Mouse (Mus musculus) hindbrain, embryonic 13.5 days (tissue): ENCODE measurements at regions not wholly inside any gene's neighbourhood (a gene's known extent, or its start where the extent isn't known, plus 50 kb on each side); places are given as distances from the start of the nearest gene placed in this dataset.

Experiments
- ATAC-seq: fragments of 200-750 bp; cut with Nextera tagmentation; 2 replicates; pipeline ENCODE4 v1.8.0; 2017; ENCODE audit warnings: moderate TSS enrichment; ENCODE audit not compliant: low FRiP score
- H3K27ac ChIP-seq: fragments of 300-500 bp; sonication (generic); 2 replicates; pipeline ENCODE4 v1.5.1; 2015; ENCODE audit warnings: inconsistent platforms, mild to moderate bottlenecking, moderate library complexity
- H3K27me3 ChIP-seq: fragments of 300-500 bp; sonication (generic); 2 replicates; pipeline ENCODE4 v1.6.1; 2015; ENCODE audit warnings: mild to moderate bottlenecking, inconsistent platforms
- H3K36me3 ChIP-seq: fragments of 300-500 bp; sonication (generic); 2 replicates; pipeline ENCODE4 v1.6.1; 2015; ENCODE audit warnings: mild to moderate bottlenecking, inconsistent platforms
- H3K4me1 ChIP-seq: fragments of 300-500 bp; sonication (generic); replicated peaks from 2 replicates; pipeline ENCODE4 v1.6.1; 2015; ENCODE audit warnings: inconsistent platforms
- H3K4me2 ChIP-seq: fragments of 300-500 bp; sonication (generic); 2 replicates; pipeline ENCODE4 v1.6.1; 2015; ENCODE audit warnings: inconsistent platforms, mild to moderate bottlenecking, moderate library complexity
- H3K4me3 ChIP-seq: fragments of 300-500 bp; sonication (generic); 2 replicates; pipeline ENCODE4 v1.5.1; 2015; ENCODE audit warnings: mild to moderate bottlenecking, inconsistent platforms
- H3K9ac ChIP-seq: fragments of 300-500 bp; sonication (generic); 2 replicates; pipeline ENCODE4 v1.6.1; 2015; ENCODE audit warnings: mild to moderate bottlenecking, inconsistent platforms
- H3K9me3 ChIP-seq: fragments of 300-500 bp; sonication (generic); 2 replicates; pipeline ENCODE4 v1.6.1; 2016; ENCODE audit warnings: inconsistent platforms
- WGBS: fragments of 180-500 bp; shearing (Covaris S2); methylation state at CpG from one replicate; pipeline ENCODE4 v1.1.7; 2015; 5-methylcytosine and 5-hydroxymethylcytosine counted together

DNA sequence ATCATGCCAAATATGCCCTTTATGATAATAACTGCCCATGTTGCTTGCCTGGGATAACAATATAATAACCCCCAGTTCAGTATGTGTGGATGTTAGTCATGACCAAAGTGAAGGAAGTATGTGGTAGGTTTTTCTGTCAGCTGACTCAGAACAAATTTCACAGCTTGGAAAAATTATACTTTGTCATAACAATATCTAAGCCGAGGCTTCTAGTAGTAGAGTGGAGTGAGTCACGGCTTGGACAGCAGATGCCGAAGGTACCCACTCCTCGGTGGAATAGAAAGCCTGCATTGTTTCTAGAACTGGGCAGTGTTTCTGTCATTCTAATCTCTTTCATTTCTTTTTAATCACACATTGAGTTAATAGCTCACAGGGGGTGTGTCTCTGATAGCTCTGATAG is 236.3 kb upstream of the Kcnip4 start:
- Histone ChIP-seq H3K9me3 (no peaks in the 10 kb centered on the region), H3K36me3 (no peaks in the 10 kb centered on the region), H3K9ac (no peak overlapping the region), H3K4me3 (no peak overlapping the region), H3K4me2 (no peak overlapping the region), H3K27ac (no peak overlapping the region), H3K27me3 (no peaks in the 10 kb centered on the region), H3K4me1 (no peaks in the 10 kb centered on the region)
- 86% methylated on average over 4 of the region's 4 CpGs for WGBS
- ATAC-seq, result no peak

GRCm38 (mm10) chr5:49755531-49755930 is 230.8 kb upstream of the Kcnip4 start:
- Histone ChIP-seq H3K27ac (no peak overlapping the region), H3K27me3 (no peaks in the 10 kb centered on the region), H3K4me1 (no peaks in the 10 kb centered on the region), H3K36me3 (no peaks in the 10 kb centered on the region), H3K4me2 (no peak overlapping the region), H3K9ac (no peak overlapping the region), H3K9me3 (no peaks in the 10 kb centered on the region), H3K4me3 (no peak overlapping the region)
- no peak for ATAC-seq
- WGBS, result 94% methylated on average over 1 of the region's 1 CpGs

GRCm38 (mm10) chr5:49712607-49713006 is 187.9 kb upstream of the Kcnip4 start:
- Histone ChIP-seq H3K4me1 (no peaks in the 10 kb centered on the region), H3K4me3 (no peak overlapping the region), H3K36me3 (no peaks in the 10 kb centered on the region), H3K9ac (no peak overlapping the region), H3K27me3 (no peaks in the 10 kb centered on the region), H3K27ac (no peak overlapping the region), H3K4me2 (no peak overlapping the region), H3K9me3 (no peaks in the 10 kb centered on the region)
- 33% methylated on average over 1 of the region's 1 CpGs for whole genome bisulfite sequencing
- ATAC-seq, result no peak

GRCm38 (mm10) chr5:49682156-49682555 is 157.4 kb upstream of the Kcnip4 start:
- H3K9me3 ChIP-seq, result no peaks in the 10 kb centered on the region
- H3K4me2 ChIP-seq, result no peak overlapping the region
- H3K27me3 ChIP-seq, result no peaks in the 10 kb centered on the region
- no peaks in the 10 kb centered on the region for H3K36me3 ChIP-seq
- WGBS, result 79% methylated on average over 4 of the region's 4 CpGs
- no peak for ATAC-seq
- no peak overlapping the region for H3K9ac ChIP-seq
- H3K27ac ChIP-seq, result no peak overlapping the region
- H3K4me3 ChIP-seq, result no peak overlapping the region
- no peaks in the 10 kb centered on the region for H3K4me1 ChIP-seq

- no peaks in the 10 kb centered on the region for H3K4me1 ChIP-seq
- H3K4me2 ChIP-seq, result no peak overlapping the region
- no peaks in the 10 kb centered on the region for H3K36me3 ChIP-seq
- no peak for ATAC-seq
- H3K9me3 ChIP-seq, result no peaks in the 10 kb centered on the region
- no peaks in the 10 kb centered on the region for H3K27me3 ChIP-seq
- no peak overlapping the region for H3K27ac ChIP-seq
- no peak overlapping the region for H3K4me3 ChIP-seq
- no peak overlapping the region for H3K9ac ChIP-seq
- WGBS, result 95% methylated on average over 2 of the region's 2 CpGs
Measured at GRCm38 (mm10) chr5:49681514-49681913, 156.8 kb upstream of the Kcnip4 start.

- no peaks in the 10 kb centered on the region for H3K27me3 ChIP-seq
- no peak overlapping the region for H3K27ac ChIP-seq
- H3K9ac ChIP-seq, result no peak overlapping the region
- 82% methylated on average over 2 of the region's 2 CpGs for WGBS
- no peak overlapping the region for H3K4me3 ChIP-seq
- H3K4me2 ChIP-seq, result no peak overlapping the region
- ATAC-seq, result no peak
- no peaks in the 10 kb centered on the region for H3K36me3 ChIP-seq
- H3K4me1 ChIP-seq, result no peaks in the 10 kb centered on the region
- no peaks in the 10 kb centered on the region for H3K9me3 ChIP-seq
Measured at GRCm38 (mm10) chr5:49675885-49676284, 151.2 kb upstream of the Kcnip4 start.

GRCm38 (mm10) chr5:49665196-49665595 is 140.5 kb upstream of the Kcnip4 start:
- H3K36me3 ChIP-seq, result no peaks in the 10 kb centered on the region
- ATAC-seq, result no peak
- H3K4me1 ChIP-seq, result no peaks in the 10 kb centered on the region
- no peak overlapping the region for H3K4me2 ChIP-seq
- no peak overlapping the region for H3K9ac ChIP-seq
- H3K27ac ChIP-seq, result no peak overlapping the region
- no peaks in the 10 kb centered on the region for H3K9me3 ChIP-seq
- H3K4me3 ChIP-seq, result no peak overlapping the region
- H3K27me3 ChIP-seq, result no peaks in the 10 kb centered on the region

DNA sequence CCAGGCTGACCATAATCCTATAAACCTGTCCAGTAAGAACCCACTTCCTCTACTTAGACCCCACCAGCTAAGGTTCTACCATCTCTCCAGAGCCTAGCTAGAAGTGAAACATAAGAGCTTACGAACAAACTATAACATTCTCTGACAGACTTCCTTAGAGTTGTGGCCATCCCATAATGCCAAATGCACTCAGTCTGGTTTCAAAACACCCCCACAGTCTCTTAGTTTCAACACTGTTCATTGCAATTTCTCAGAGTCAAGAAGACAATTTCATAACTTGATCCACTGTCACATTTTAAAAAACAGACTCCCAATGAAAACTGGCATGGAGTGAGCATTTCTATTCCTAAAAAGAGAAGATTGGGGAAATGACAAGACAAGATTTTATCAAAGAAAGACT is 139.2 kb upstream of the Kcnip4 start:
- Histone ChIP-seq H3K27me3 (no peaks in the 10 kb centered on the region), H3K9me3 (no peaks in the 10 kb centered on the region), H3K27ac (no peak overlapping the region), H3K36me3 (no peaks in the 10 kb centered on the region), H3K4me3 (no peak overlapping the region), H3K4me1 (no peaks in the 10 kb centered on the region), H3K4me2 (no peak overlapping the region), H3K9ac (no peak overlapping the region)
- 100% methylated on average over 1 of the region's 1 CpGs for whole genome bisulfite sequencing
- no peak for ATAC-seq

- H3K36me3 ChIP-seq, result no peaks in the 10 kb centered on the region
- no peaks in the 10 kb centered on the region for H3K27me3 ChIP-seq
- H3K4me2 ChIP-seq, result no peak overlapping the region
- no peak overlapping the region for H3K27ac ChIP-seq
- H3K9ac ChIP-seq, result no peak overlapping the region
- no peaks in the 10 kb centered on the region for H3K4me1 ChIP-seq
- no peak overlapping the region for H3K4me3 ChIP-seq
- 71% methylated on average over 3 of the region's 3 CpGs for whole genome bisulfite sequencing
- no peaks in the 10 kb centered on the region for H3K9me3 ChIP-seq
- ATAC-seq, result no peak
Measured at GRCm38 (mm10) chr5:49662096-49662495, 137.4 kb upstream of the Kcnip4 start.

DNA sequence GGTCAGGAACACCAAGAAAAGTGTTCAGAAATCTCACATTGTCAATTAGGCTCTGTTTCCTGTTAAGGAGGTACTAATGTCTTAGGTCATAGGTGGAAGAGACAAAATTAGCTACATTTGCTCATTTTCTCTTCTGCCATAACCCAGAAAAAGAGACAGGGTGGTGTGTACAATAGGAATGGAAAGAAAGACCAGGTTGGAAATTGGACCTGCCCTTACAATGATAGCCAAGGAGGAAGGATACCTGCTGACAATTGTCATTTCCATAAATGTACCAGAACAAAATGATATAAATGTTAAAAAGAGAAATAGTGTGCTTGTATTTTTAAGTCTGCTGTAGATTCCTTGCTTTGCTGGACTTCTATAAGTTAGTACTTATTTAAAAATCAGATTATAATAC is 135.9 kb upstream of the Kcnip4 start:
- Histone ChIP-seq H3K9ac (no peak overlapping the region), H3K27ac (no peak overlapping the region), H3K9me3 (no peaks in the 10 kb centered on the region), H3K4me2 (no peak overlapping the region), H3K36me3 (no peaks in the 10 kb centered on the region), H3K4me1 (no peaks in the 10 kb centered on the region), H3K4me3 (no peak overlapping the region), H3K27me3 (no peaks in the 10 kb centered on the region)
- ATAC-seq, result no peak

- no peak overlapping the region for H3K9ac ChIP-seq
- H3K4me1 ChIP-seq, result no peaks in the 10 kb centered on the region
- no peaks in the 10 kb centered on the region for H3K27me3 ChIP-seq
- no peaks in the 10 kb centered on the region for H3K36me3 ChIP-seq
- H3K4me2 ChIP-seq, result no peak overlapping the region
- no peak overlapping the region for H3K27ac ChIP-seq
- no peak for ATAC-seq
- no peaks in the 10 kb centered on the region for H3K9me3 ChIP-seq
- no peak overlapping the region for H3K4me3 ChIP-seq
- WGBS, result 95% methylated on average over 5 of the region's 5 CpGs
Measured at GRCm38 (mm10) chr5:49650953-49651352, 126.2 kb upstream of the Kcnip4 start.

DNA sequence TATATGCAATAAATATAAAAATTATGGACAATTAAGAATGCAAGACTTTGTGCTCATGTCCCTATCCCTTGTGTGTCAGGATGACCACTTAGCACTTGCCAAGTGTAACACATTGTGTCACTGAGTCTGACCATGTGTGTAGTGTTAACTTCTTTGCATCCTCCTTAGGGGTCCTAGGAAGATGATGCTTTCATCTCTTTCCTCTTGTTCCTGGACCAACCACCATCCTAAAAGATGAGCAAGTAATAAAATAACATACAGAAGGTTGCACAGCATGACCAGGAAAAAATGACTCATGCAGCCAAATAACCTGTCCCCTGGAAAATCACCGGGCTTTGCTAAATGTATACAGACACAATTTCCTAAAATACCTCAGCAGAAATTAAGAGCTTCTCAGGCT is 121.1 kb upstream of the Kcnip4 start:
- H3K36me3 ChIP-seq, result no peaks in the 10 kb centered on the region
- H3K9me3 ChIP-seq, result no peaks in the 10 kb centered on the region
- H3K4me2 ChIP-seq, result no peak overlapping the region
- no peak for ATAC-seq
- H3K4me3 ChIP-seq, result no peak overlapping the region
- H3K27me3 ChIP-seq, result no peaks in the 10 kb centered on the region
- no peaks in the 10 kb centered on the region; the same call in 1 of the 2 replicates for H3K4me1 ChIP-seq
- WGBS, result 95% methylated on average over 1 of the region's 1 CpGs
- H3K9ac ChIP-seq, result no peak overlapping the region
- H3K27ac ChIP-seq, result no peak overlapping the region

DNA sequence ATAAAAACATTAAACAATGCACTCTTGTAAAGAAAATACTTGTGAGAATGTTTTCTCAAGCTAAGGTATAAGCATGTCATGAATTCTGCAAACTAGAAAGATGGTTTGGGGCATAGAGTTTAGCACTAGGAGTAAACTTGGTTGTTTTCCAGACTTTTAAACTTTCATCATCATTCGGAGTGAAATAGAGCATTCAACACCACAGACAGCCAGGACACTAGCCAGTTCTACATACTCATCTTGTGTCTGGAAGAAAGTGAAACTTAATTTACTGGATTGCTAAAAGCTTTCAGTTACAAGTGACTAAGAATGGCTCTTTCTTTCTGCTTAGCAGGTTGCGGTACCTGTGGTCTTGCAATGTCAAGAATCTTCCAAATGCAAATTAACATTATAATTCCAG is 119.9 kb upstream of the Kcnip4 start:
- H3K36me3 ChIP-seq, result no peaks in the 10 kb centered on the region
- H3K27me3 ChIP-seq, result no peaks in the 10 kb centered on the region
- ATAC-seq, result no peak
- H3K4me1 ChIP-seq, result no peaks in the 10 kb centered on the region; the same call in 1 of the 2 replicates
- H3K4me2 ChIP-seq, result no peak overlapping the region
- H3K9ac ChIP-seq, result no peak overlapping the region
- WGBS, result 97% methylated on average over 2 of the region's 2 CpGs
- no peak overlapping the region for H3K4me3 ChIP-seq
- no peak overlapping the region for H3K27ac ChIP-seq
- no peaks in the 10 kb centered on the region for H3K9me3 ChIP-seq

GRCm38 (mm10) chr5:49642439-49642838 is 117.7 kb upstream of the Kcnip4 start:
- no peaks in the 10 kb centered on the region for H3K36me3 ChIP-seq
- no peaks in the 10 kb centered on the region for H3K27me3 ChIP-seq
- H3K9me3 ChIP-seq, result no peaks in the 10 kb centered on the region
- H3K4me1 ChIP-seq, result no peaks in the 10 kb centered on the region; the same call in 1 of the 2 replicates
- WGBS, result 89% methylated on average over 2 of the region's 2 CpGs
- H3K4me2 ChIP-seq, result no peak overlapping the region
- no peak overlapping the region for H3K27ac ChIP-seq
- no peak overlapping the region for H3K9ac ChIP-seq
- no peak for ATAC-seq
- H3K4me3 ChIP-seq, result no peak overlapping the region
